Comparison of ENCODE assay signal across 8 mouse cellular contexts in genomic region chr3:83841095-83841850, GRCm38 (mm10). TPM values are rescaled to one million over a fixed set of nuclear protein-coding genes. Genes with fewer than 3 reads are reported as not detected.
DNase-seq lines count a peak whose midpoint lies in the region; ATAC-seq and TF ChIP-seq lines count a peak whose summit lies in the region.

Tlr2 (minus strand) TSS chr3:83841767.

- under 1% methylated on average over 35 of the region's 35 CpGs for WGBS in midbrain, embryonic 15.5 days

- TF ChIP-seq CTCF in Patski (IDR thresholded peaks at IDR 0.05): no peak

- peak within 1 kb of the TSS; percentile 46 for H3K4me3 ChIP-seq in midbrain, embryonic 15.5 days

- DNase-seq in Patski (ENCODE audit: low read depth, low spot score) (peak; percentile 66), liver (peak; percentile 65)
- peak; percentile 15 to 27 for DNase-seq in cerebellum, postnatal 25 days
- peak; percentile 79 for DNase-seq in gastrocnemius, postnatal 25 days
- peak; percentile 66 for DNase-seq in induced T-regulatory cell, adult 2 months (ENCODE audit: low read depth)
- DNase-seq in spleen, adult 12 weeks (ENCODE audit: low spot score): peak; percentile 23
- DNase-seq in c-Kit-positive CD71-positive TER-119-positive erythroid progenitor cells, embryonic 14.5 days (ENCODE audit: low spot score): no peak

- peak within 1 kb of the TSS; percentile 78 for H3K4me2 ChIP-seq in midbrain, embryonic 15.5 days

- CTCF ChIA-PET in Patski (lab: Charles Lee): interaction anchor here (0.8 to 5.1 kb wide), 14 partner anchors 11 to 74 kb away, joined by 3 to 32 read pairs (median 5); no protein-coding TSS in a partner anchor

- H3K9me3 ChIP-seq in midbrain, embryonic 15.5 days: no peaks in the 10 kb centered on the region

- in situ Hi-C loops in Patski (cut with MboI; ENCODE audit: low pct_unique_long_range_greater_than_20kb): loop anchor here (5.0 to 10.0 kb wide), 3 partner anchors 51 to 474 kb away; partner anchors contain the start of gene Mnd1

- peak within 1 kb of the TSS; percentile 40 for H3K9ac ChIP-seq in midbrain, embryonic 15.5 days

- peak; percentile 60 for ATAC-seq in Patski
- peak; percentile 86 for ATAC-seq in midbrain, embryonic 15.5 days (replicated peaks)

- H3K4me1 ChIP-seq in midbrain, embryonic 15.5 days: peaks cover 13% of the 10 kb centered on the region

- no peaks in the 10 kb centered on the region for H3K36me3 ChIP-seq in midbrain, embryonic 15.5 days (replicated peaks)

- H3K27me3 ChIP-seq in Patski: no peaks in the 10 kb centered on the region
- 0 out of 2 replicates have a peak, but pooled peaks cover 2% of the 10 kb centered on the region for H3K27me3 ChIP-seq in midbrain, embryonic 15.5 days (replicated peaks)

- no peak within 1 kb of the TSS for H3K27ac ChIP-seq in midbrain, embryonic 15.5 days

- POLR2A ChIA-PET in Patski (lab: Charles Lee): interaction anchor here (1.1 to 1.5 kb wide), 4 partner anchors 44 to 58 kb away, joined by 3 to 6 read pairs (median 4); no protein-coding TSS in a partner anchor

RNA-seq across cellular contexts. Expression of gene Tlr2, which starts in this region (rescaled TPM):
- 23.1 TPM for polyA plus RNA-seq in Patski (2021)
- under 1 TPM; 0.61 to 0.64 TPM for total RNA-seq in gastrocnemius, postnatal 25 days (2021)
- polyA plus RNA-seq in midbrain, embryonic 15.5 days (2015; fragmentation: Nextera tagmentation; extraction: Ambion mirVana): 0.68 and 0.84 TPM in 2 replicates

Comparison
In these comparisons a context has a peak if more than half of its experiments do, and no peak if none do; other contexts are left out.
1. RNA of gene Tlr2 (polyA plus RNA-seq): 23.1 TPM in Patski (single experiment); 0.68 to 0.84 TPM in midbrain, embryonic 15.5 days; every median in the first group is over 10 times any median in the second.
2. Peak in DNase-seq in gastrocnemius, postnatal 25 days; RNA of the gene not detected or under 1 TPM.
3. Peak in ATAC-seq, H3K4me3 ChIP-seq, H3K9ac ChIP-seq and H3K4me2 ChIP-seq in midbrain, embryonic 15.5 days; RNA of the gene not detected or under 1 TPM.